Mouse (Mus musculus) cerebellum, adult 9-11 months (tissue): ENCODE measurements at regions not wholly inside any gene's neighbourhood (a gene's known extent, or its start where the extent isn't known, plus 50 kb on each side); places are given as distances from the start of the nearest gene placed in this dataset.

Experiments
- DNase-seq: peaks from one replicate; pipeline ENCODE4 v3.0.0; 2022

- no peak for DNase-seq
These were observed 73.5 kb upstream of the Gm16223 start for GRCm38 (mm10) chr5:41994307-41994706.

- no peak for DNase-seq
These were observed 84.2 kb upstream of the Gm16223 start for GRCm38 (mm10) chr5:41983556-41983955.

- DNase-seq: no peak
These were observed 92.2 kb upstream of the Gm16223 start for GRCm38 (mm10) chr5:41975535-41975934.

- DNase-seq: peak; percentile 13
These were observed 96.6 kb upstream of the Gm16223 start for GRCm38 (mm10) chr5:41971201-41971600.

GRCm38 (mm10) chr5:41966958-41967357 lies 100.8 kb upstream of the Gm16223 start:
- peak; percentile 5 for DNase-seq

GRCm38 (mm10) chr5:41947114-41947640 lies 103.1 kb upstream of the Bod1l start:
- peak; percentile 10 for DNase-seq

GRCm38 (mm10) chr5:41943399-41943798 lies 99.3 kb upstream of the Bod1l start:
- DNase-seq: no peak

GRCm38 (mm10) chr5:41942131-41942530 lies 98.0 kb upstream of the Bod1l start:
- DNase-seq: peak; percentile 4

- DNase-seq: no peak
These were observed 97.1 kb upstream of the Bod1l start for GRCm38 (mm10) chr5:41941216-41941615.

- no peak for DNase-seq
These were observed 95.6 kb upstream of the Bod1l start for GRCm38 (mm10) chr5:41939736-41940135.

- DNase-seq: peak; percentile 83
These were observed 65.9 kb upstream of the Bod1l start for GRCm38 (mm10) chr5:41910053-41910452.

GRCm38 (mm10) chr5:41907749-41908148 lies 63.6 kb upstream of the Bod1l start:
- peak; percentile 41 for DNase-seq

- DNase-seq: no peak
These were observed 60.4 kb upstream of the Bod1l start for GRCm38 (mm10) chr5:41904512-41904911.

- no peak for DNase-seq
These were observed 55.1 kb upstream of the Bod1l start for GRCm38 (mm10) chr5:41899237-41899636.

GRCm38 (mm10) chr5:41898748-41899147 lies 54.6 kb upstream of the Bod1l start:
- DNase-seq: no peak
